Mouse (Mus musculus) cerebellum, postnatal 14 days (tissue): ENCODE data around the gene Usp2.
"Not testable (repeated sequence)": the region's sequence is repeated elsewhere in the genome, so short reads cannot be mapped to it uniquely, and the experiment has no call there.

Experiments
- DNase-seq, 2 experiments: peaks; one replicate each; pipeline ENCODE4 v3.0.0; 2021; ENCODE audit warnings: mixed read lengths in 2 of 2

The Usp2 gene

DNA sequence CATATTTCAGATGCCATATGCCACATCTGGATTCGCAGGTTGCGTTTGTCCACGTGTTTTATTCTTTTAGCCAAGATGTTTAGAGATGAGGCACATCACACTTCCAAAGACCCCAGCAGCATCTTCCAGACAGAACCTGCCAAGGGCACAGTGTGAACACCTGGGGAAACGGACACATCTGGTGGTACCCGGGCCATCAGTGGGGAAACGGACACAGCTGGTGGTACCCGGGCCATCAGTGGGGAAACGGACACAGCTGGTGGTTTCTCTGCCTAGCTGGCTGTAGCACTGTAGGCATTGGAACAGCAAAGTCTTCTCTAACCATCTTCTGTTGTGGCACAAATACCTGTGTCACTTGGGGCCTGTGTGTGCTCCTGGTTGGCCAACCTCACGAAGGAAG, 29.0 kb downstream of the Usp2 start:
- no peak for DNase-seq

DNA sequence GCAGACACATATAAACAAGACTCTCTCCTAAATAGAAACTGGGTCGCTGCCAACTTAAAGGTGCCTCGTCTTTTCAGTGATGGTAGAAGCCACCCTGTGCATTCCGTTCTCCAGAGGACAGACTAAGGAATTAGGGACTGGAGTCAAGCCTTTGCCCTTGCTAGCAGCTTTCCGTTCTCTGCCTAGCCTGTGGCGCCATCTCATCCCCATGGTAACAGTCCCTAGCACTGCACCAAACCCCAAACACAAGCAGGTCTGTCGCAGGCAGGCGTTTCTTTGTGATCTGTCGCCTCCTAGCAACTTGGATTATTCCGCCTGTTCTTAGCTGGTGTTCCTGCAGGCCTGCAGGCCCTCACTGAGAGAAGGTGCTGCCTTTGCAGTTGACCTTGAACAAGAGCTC, 29.7 kb downstream of the Usp2 start:
- DNase-seq: no peak

DNA sequence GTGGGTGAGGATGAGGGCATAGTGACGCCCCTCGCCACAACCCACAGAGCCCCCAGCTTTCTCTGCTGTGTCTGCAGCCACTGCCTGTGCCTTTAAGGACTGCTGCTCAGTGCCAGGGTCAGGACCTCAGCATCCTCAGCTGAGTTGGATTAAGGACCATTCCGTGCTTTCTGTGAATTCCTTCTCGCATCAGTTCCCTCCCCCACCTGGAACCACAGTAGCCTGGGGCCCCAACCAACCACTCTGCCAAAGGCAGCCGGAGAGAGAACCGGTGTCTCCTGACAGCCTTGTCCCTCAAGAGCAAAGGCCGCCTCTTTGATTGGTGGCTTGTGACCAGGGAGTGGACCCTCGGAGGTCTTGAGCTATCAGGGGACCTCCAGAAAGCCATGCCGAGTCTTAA, 34.7 kb downstream of the Usp2 start, which contains the start of gene Mfrp:
Mfrp (plus strand) TSS at position 240 of the 400 bp plus-strand sequence.
- DNase-seq: no peak

DNA sequence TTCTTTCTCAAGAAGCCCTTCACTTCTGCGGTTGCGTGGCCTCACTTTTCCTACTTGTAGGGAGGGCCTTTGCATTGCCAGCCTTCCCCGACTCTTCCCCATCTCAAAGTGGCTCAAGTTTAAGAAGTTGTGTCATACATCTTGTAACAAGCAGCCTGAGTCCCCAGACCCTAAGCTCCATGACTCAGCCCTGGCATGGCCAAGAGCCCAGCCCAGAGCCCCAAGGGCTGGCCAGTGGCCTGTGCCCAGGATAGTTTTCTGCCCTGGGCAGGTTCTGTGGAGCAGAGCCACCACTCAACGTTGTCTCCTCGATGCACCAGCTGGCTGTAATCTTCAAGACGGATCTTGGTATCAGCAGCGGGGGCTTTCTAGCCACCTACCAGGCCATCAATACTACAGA, 38.1 kb downstream of the Usp2 start:
- DNase-seq: no peak

DNA sequence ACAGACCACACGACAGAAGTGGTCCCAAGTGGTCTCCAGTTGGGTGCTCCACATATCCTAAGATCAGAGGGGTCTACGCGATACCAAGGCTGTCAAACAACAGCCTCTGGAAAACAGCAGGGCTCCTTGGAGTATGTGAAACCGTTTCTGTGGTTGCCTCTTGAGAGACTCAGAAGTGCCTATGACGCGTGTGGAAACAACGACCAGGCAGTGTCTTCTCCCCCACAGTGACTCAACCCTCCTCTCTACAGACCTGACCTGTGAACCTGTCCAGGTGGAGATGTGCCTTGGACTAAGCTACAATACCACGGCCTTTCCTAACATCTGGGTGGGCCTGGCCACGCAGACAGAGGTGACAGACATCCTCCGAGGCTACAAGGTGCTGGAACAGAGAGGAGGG, 39.0 kb downstream of the Usp2 start:
- DNase-seq: no peak

DNA sequence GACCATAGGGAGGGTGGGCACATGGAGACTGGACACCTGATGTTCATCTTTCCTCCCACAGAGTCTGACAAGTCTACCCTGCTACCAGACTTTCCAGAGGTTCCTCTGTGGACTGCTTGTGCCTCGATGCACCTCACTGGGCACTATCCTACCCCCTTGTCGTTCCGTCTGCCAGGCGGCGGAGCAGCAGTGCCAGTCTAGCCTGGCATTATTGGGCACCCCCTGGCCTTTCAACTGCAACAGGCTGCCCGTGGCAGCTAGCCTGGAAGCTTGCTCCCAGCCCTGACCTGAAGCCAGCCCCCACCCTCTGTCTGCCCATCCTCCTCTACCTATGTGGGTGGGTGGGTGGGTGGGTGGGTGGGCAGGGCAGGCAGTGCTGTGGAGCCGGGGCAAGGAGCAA, 39.4 kb downstream of the Usp2 start:
- peak in 1 of 2 experiments; percentile 36 for DNase-seq

DNA sequence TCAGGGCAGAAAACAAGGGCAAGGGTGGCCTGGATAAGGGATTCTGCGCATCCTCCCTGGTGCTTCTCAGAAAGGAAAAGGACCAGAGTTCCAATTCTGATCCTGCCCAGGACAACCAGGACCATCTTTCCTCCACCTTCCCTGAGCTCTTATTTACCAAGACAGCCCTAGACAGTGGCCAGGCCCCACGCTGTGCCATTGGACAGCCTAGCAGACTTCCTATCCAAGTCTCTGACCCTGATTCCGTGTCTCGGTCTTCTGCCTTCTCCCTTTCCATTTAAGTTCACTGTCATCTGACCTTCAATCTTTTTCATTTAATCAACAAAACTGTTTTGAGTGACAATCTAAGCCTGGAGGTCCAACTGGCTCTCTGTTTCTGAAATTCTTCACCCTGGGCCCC, 39.8 kb downstream of the Usp2 start:
- DNase-seq: peak; percentile 72 to 73

DNA sequence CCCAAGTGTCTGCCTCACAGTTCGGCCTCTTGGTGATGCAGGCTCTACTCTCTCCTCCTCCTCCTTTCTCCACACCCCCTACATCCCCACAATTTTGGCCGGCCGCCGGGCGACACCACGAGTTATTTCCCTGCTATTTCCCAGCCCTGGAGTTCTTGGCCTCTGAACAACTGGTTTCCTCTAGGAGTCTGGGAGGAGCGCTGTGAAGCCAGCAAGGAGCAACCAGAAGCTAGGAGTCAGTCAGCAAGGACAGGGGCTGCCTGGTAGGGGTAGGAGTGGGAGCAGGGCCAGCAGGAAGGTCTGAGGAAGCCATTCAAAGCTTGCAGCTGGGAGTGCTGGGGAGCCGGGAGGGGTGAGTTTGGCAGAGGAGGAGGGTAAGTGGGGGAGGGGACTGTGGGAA, 40.3 kb downstream of the Usp2 start, which contains the start of gene C1qtnf5:
C1qtnf5 (plus strand) TSS at position 136 of the 400 bp plus-strand sequence.
- peak; percentile 57 to 76 for DNase-seq

DNA sequence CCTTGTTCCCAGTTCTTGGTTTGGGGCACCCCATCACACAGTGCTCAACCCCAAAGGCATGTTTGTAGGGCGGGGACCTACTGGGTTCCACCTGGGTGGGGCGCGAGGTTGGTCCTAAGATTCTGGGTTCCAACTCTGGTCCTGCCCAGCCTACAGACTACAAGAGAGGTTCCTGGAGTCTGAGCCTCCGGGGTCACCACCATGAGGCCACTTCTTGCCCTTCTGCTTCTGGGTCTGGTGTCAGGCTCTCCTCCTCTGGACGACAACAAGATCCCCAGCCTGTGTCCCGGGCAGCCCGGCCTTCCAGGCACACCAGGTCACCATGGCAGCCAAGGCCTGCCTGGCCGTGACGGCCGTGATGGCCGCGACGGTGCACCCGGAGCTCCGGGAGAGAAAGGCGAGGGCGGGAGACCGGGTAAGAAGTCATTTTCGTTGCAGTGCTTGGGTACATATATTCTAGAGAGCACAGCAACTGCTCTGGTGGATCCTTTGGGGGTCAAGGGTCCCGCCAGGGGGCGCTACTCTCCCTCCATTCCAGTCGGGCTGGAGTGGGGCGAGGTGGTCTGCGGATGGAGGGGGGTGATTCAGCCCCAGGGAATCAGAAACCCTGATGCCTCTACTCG, 40.8 kb downstream of the Usp2 start:
- peak; percentile 69 to 85 for DNase-seq

DNA sequence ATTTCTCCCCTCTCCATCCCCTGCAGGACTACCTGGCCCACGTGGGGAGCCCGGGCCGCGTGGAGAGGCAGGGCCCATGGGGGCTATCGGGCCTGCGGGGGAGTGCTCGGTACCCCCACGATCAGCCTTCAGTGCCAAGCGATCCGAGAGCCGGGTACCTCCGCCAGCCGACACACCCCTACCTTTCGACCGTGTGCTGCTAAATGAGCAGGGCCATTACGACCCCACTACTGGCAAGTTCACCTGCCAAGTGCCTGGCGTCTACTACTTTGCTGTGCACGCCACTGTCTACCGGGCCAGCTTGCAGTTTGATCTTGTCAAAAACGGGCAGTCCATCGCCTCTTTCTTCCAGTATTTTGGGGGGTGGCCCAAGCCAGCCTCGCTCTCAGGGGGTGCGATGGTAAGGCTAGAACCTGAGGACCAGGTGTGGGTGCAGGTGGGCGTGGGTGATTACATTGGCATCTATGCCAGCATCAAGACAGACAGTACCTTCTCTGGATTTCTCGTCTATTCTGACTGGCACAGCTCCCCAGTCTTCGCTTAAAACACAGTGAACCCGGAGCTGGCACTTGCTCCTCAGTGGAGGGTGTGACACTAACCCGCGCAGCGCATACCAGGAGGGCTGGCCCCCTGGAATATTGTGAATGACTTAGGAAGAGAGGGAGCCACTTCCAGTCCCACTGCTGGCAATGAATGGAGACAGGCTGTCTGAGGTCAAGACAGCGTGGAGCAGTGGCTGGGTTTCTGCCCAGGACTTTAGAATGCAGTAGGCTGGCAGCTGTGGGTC, 41.6 kb downstream of the Usp2 start:
- peak; percentile 28 to 36 for DNase-seq

DNA sequence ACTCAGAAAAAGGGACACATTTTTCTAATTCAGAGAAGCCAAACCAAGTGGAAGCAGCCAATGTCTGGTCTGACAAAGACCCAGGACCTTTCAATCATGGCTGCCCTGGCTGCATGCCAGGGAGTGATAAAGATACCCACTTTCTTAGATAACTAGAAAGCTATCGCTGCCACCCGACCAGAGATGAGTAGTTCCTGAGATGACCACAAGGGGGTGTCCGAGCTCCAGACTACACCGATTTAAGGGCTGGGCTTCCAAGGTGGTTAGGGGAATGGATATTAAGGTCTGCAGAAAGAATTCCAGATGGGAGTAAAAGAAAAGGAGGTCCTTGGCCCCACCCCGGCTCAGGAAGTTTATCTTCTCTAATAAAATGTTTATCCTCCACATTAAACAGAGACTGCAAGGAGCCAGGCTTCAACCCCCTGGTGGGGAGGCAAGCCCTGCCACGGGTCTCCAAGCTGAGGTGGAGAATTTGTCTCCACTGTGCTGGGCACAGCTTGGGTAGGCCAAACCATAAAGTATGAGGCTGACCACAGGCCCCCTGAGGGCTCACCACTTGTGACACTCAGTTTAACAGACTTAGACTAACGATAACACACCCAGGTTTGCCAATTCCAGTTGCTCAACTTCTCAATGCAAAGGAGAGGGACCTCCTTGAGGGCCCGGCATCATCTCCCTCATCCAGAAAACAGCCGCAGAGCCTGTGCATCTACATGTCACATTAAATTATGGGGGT, 42.7 kb downstream of the Usp2 start:
- peak; percentile 90 to 92 for DNase-seq

DNA sequence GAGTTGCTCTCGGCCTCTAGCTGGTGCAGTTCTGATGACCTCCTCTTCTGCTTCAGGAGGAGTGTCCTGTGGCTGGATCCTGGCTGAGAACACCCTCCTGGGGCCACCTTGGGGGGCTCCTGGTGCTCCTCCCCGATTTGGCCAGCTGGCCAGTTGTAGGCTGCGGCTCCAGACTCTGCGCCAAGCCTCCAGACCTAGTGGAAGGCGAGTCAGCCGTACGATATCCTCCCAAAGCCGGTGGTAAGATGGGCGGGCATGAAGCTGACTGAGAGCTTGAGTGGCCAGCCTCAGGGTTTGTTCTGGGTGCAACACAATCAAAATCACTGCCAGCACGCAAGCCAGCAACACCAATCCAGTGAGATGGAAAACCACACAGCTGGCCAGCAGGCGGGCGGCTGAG, 45.1 kb downstream of the Usp2 start:
- DNase-seq: not testable (repeated sequence)

DNA sequence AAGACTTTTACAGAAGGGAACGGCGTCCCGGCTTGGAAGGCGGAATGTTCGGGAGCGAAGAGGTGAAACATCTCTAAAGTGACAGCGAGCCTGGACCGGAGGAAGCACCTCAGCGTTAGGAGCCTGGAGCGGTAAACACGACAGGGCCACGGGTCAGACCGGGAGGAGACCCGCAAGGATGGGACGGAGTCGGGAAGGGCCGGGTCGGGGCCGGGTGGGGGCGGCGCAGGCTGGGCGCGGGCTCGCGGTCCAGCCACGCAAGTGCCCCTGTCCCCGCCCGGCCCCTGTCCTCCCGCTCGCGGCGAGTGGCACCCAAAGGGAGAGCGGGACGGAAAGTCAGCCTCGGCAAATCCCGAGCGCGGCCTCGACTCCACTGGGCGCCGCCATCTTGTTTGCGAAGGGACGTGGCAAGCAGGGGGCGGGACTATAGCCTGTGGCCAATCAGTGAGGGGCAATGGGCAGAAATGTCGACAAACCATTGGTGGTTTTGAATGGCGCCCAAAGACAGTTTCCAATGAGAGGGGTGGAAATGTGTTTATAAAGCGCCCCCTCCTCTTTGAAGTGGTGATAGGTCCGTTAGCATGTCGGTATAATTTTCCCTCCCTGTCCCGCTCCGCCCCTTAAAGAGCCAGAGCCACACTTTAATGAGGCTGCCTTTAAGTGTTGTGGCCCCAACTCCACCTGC, 46.4 kb downstream of the Usp2 start, which contains the start of the genes Gm49380 and Rnf26:
Gm49380 (minus strand) TSS at position 396 of the 685 bp plus-strand sequence.
Rnf26 (minus strand) TSS at position 413 of the 685 bp plus-strand sequence.
- peak; percentile 98 to 99 for DNase-seq

DNA sequence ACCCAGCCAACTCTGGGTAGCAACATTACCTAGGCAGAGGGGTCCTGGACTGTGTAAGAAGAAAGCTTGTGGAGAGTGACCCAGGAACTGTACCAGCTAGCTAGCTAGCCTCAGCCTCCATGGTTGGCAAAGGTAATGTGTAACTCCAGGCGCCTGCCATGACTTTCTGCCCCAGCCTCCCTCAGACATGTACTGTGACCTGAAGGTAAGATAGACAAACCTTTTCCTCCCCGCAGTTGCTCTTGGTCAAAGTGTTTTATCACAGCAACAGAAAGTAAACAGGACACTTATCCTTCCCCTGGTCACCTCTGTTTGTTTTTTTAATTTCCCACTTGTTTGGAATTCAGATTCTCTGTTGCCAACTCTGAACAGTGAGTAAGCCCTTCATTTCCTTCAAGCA, 47.6 kb downstream of the Usp2 start:
- DNase-seq: no peak

DNA sequence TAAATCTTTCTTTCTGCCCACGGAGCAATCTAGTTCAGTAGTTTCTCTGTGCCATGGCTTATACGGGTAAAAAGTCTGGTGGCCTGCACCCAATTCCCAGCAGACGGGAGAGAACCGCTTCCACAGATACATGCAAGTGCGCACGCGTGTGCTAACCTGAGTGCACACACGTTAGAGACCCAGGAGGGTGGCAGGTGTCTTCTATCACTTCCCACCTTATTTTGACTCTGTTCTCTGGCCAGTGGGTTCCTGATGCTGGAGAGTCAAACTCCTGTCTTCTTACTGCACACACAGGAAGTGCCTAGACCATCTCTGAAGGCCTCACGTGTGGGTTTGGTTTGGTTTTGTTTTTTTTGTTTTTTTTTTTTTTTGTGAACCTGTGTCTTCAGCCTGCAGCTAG, 48.8 kb downstream of the Usp2 start:
- no peak for DNase-seq

DNA sequence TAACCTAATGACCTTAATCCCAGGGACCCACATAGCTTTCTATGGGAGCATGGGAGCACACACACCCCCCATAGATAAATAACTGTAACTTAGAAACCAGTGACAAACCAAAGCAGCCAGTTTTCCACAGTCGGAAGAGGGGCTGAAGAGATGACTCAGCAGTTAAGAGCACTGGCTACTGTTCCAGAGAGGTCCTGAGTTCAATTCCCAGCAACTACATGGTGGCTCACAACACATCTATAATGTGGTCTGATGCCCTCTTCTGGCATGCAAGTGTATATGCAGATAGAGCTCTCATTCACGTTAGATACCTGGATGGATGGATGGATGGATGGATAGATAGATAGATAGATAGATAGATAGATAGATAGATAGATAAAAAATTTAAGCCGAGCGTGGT, 49.4 kb downstream of the Usp2 start:
- DNase-seq: no peak

DNA sequence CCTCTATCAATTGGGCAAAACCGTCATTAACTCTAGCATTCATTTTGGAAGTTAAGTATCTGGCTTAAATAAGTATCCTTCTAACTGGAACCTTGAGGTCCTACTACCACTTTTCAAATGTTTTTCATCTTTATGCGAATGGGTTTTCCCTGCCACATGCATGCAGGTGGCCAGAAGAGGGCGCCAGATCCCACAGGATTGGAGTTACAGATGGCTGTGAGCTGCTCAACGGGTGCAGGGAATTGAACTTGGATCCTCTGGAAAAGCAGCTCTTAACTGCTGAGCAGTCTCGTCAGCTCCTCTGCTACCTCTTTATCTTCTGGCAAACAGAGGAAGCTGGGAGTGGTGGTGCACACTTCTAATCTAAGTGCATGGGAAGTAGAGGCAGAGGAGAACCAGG, 52.2 kb downstream of the Usp2 start:
- DNase-seq: peak in 1 of 2 experiments; percentile 72

DNA sequence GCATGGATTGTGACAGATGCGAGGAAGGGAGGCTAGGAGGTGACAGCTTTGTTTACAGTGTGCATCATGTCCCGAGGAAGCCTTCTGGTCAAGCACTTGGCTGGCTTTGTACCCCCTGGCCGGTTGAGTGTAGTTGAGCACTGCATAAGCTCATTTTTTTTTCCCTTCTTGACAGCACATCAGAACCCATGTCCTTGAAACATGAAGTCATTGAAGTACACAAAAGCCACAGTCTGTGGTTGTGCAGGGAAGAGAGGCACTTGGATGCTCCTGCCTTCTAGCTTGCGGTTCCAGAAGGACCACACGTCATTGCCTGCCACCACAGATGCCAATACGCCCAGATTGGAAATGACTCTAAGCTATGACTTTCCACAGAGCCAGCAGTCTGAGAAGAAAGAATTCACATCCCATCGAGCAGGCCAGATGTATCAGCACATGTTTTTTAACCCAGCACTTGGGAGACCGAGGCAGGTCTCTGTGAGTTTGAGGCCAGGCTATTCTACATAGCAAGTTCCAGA, 53.2 kb downstream of the Usp2 start:
- DNase-seq: no peak

DNA sequence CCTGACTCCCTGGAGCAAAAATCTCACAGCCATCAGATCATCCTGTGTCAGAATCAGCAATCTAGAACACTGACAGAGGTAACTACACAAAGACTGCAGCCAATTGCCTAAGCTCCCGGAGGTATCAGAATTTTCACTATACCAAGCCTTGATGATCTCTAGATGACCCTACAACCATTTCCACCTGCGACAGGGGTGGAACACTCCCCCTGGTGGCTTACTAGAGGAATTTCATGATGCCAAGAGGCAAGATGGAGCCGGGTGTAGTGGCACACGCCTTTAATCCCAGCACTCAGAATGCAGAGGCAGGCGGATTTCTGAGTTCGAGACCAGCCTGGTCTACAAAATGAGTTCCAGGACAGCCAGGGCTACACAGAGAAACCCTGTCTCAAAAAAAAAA, 57.5 kb downstream of the Usp2 start:
- no peak for DNase-seq

DNA sequence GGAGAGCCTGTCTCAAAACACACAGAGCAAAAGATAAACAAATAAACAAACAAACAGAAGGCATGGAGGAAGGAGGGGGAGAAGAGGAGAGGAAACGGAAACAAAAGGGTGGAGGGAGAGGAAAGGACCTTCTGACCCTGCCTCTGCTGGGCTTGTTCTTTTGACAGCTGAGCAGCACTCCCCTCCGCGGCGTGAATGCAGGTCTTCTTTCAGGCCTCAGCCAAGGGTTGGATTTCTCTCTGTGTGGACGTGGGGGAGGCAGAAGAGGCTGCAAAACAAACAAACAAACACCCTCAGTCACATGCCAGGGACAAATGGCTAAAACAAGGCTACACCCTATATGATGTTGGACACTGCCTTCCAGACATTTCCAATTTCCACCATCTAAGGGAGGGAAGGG, 58.2 kb downstream of the Usp2 start:
- DNase-seq: no peak

DNA sequence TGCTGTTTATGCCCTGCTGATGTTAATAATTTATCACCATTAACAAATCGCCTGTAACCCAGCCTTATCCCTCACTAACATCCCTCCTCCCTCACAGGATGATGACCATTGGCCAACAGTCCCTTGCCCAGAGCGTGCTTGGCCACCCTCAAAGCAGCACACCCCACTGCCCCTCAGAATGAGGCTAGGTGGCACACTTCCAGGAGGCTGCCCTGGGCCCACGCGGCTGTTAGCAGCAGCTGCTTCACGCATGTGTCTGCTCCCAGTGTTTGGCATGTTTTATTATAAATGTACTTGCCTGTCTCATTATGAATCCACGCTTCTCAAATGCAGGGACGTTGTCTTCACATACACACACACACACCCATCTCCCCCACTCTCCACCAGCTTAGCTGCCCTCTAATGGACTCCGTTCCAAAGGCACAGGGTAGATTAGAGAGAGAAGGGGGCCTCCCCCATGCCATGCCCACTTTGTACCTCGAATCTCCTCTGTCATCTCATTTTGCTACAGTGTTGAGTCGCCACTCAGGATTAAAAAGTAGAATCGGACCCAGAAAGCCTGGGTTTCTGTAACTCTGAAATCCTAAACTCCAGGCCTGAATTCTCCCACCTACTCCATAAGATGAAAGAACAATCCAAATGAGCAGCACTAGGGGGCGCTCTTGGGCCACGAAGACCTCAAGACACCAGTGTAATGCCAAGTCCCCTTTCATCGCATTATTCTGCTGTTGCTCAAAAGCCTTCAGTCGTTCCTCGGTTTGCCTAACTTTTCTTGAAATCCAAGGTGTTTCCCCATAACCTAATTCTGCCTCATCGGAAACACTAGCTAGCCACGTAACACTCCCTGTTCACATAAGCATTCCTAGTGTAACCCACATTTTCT, 59.0 kb downstream of the Usp2 start:
- peak; percentile 93 to 94 for DNase-seq

DNA sequence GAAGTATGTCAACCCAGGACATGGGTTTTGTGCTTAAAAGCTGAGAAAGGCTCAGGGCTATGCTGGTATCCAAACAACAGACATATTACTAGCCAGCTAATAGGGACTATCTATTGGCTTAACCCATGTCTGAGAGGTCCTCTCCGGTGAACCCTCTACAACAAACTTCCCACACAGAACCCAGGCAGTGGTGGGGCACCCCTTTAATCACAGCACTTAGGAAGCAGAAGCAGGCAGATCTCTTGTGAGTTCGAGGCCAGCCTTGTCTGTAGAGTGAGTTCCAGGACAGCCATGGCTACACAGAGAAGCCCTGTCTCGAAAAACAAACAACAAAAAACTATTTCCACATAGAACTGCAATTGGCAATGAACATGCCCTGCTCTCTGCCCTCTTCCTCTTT, 59.9 kb downstream of the Usp2 start:
- peak in 1 of 2 experiments; percentile 4 for DNase-seq
